Mouse (Mus musculus) ES-E14 (cell line): ENCODE results near the gene Nodal.

Experiments used
- CHD2 ChIP-seq: IDR thresholded peaks from 2 replicates; pipeline ENCODE4 v1.6.1; 2014; ENCODE audit warnings: mild to moderate bottlenecking, low read depth, low read length, inconsistent platforms
- HCFC1 ChIP-seq: IDR thresholded peaks from 2 replicates; pipeline ENCODE4 v1.6.1; 2012; ENCODE audit warnings: low read length, inconsistent platforms, borderline replicate concordance; ENCODE audit not compliant: insufficient read depth
- MAFK ChIP-seq: IDR thresholded peaks from 2 replicates; pipeline ENCODE4 v1.6.1; 2014; ENCODE audit warnings: mild to moderate bottlenecking, low read depth, low read length, inconsistent platforms; ENCODE audit not compliant: insufficient read depth
- ZC3H11A ChIP-seq: IDR thresholded peaks from 2 replicates; pipeline ENCODE4 v1.6.1; 2012; ENCODE audit warnings: low read depth, mild to moderate bottlenecking, inconsistent platforms, low read length, borderline replicate concordance
- ZNF384 ChIP-seq: IDR thresholded peaks from 2 replicates; pipeline ENCODE4 v1.6.1; 2012; ENCODE audit warnings: low read depth, low read length, inconsistent platforms

DNA sequence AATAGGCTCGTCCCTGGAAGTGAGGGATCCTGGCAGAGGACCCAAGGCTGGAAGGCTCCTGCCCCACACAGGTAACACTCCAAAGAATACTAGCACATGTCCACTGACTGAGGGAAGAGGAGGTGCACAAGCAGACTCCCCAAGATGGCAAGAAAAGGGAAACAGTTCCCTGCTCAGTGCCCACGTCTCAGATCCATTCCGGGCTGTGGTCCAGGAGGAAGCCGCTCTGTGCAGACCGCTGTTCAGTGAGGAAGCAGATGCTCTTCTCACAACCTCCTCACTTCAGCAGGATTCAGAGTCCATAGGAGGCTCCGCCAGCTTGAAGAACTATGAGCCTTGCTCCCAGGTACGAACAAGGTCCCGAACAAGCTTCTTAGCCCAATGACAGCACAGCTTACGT lies 13.6 kb downstream of the Nodal start:
- TF ChIP-seq ZC3H11A: no peak
- no peak for TF ChIP-seq CHD2
- no peak for TF ChIP-seq ZNF384
- no peak for TF ChIP-seq HCFC1
- TF ChIP-seq MAFK: no peak
